In the genomic region with DNA sequence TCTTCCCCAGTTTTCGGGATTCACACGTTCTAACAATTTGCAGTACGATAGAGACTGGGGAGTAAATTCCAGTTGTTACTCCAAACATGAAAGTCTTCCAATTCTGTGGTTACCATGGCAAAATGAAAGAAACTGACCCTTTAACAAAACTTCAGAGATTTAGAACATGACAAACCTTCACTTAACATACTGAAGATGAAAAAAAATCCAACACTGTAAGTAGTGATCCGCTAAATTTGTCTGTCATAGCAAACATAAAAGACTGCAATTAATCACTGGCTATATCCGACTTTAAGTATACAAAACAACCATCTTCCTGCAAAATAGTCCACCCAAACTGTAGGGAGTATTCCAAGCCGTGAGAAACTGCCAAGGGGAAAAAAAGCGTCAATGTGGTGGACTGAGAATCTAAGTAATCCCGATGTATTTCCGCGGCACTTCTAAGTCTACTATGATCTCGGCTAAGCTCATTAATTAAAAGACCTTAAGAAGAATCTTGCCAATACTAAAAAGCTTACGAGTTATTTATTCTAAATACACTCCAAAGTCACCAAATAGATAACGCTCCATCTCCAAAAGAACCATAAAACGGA, we compare ENCODE assay signal across 8 mouse cellular contexts. TPM values are rescaled to one million over a fixed set of nuclear protein-coding genes. Genes with fewer than 3 reads are reported as not detected.
DNase-seq lines count a peak whose midpoint lies in the region; ATAC-seq lines count a peak whose summit lies in the region.

No protein-coding gene starts in this region.

- ATAC-seq in neural tube, embryonic 11.5 days (ENCODE audit: insufficient read depth, low FRiP score, low TSS enrichment), result no peak
- ATAC-seq in forebrain, embryonic 16.5 days, result no peak
- no peak for ATAC-seq in limb, embryonic 15.5 days (ENCODE audit: insufficient number of reproducible peaks, low FRiP score, low TSS enrichment, low read depth)
- ATAC-seq in stomach, embryonic 15.5 days (ENCODE audit: insufficient read depth, low FRiP score, low read depth), result no peak

- no peaks in the 10 kb centered on the region for H3K27me3 ChIP-seq in neural tube, embryonic 11.5 days (ENCODE audit: control insufficient read depth, insufficient read depth, low read length)
- no peaks in the 10 kb centered on the region for H3K27me3 ChIP-seq in forebrain, embryonic 16.5 days (replicated peaks; ENCODE audit: control insufficient read depth, insufficient read depth, low read length)
- H3K27me3 ChIP-seq in limb, embryonic 15.5 days, result peaks cover 7% of the 10 kb centered on the region
- peaks cover 4% of the 10 kb centered on the region; the same call in 1 of the 2 replicates for H3K27me3 ChIP-seq in stomach, embryonic 15.5 days (replicated peaks)

- no peaks in the 10 kb centered on the region for H3K4me1 ChIP-seq in neural tube, embryonic 11.5 days (ENCODE audit: control insufficient read depth, insufficient read depth, low read length)
- H3K4me1 ChIP-seq in forebrain, embryonic 16.5 days (replicated peaks; ENCODE audit: control insufficient read depth, insufficient read depth, low read length), result peaks cover 4% of the 10 kb centered on the region
- H3K4me1 ChIP-seq in limb, embryonic 15.5 days, result peaks cover 6% of the 10 kb centered on the region; the same call in 1 of the 2 replicates
- no peaks in the 10 kb centered on the region for H3K4me1 ChIP-seq in stomach, embryonic 15.5 days

- H3K9me3 ChIP-seq in neural tube, embryonic 11.5 days (ENCODE audit: control insufficient read depth, low read length), result no peaks in the 10 kb centered on the region
- H3K9me3 ChIP-seq in forebrain, embryonic 16.5 days (ENCODE audit: control insufficient read depth, low read length), result no peaks in the 10 kb centered on the region
- no peaks in the 10 kb centered on the region for H3K9me3 ChIP-seq in limb, embryonic 15.5 days
- H3K9me3 ChIP-seq in stomach, embryonic 15.5 days, result no peaks in the 10 kb centered on the region

- 6% methylated on average over 14 of the region's 14 CpGs for WGBS in neural tube, embryonic 11.5 days
- 1% methylated on average over 14 of the region's 14 CpGs for WGBS in forebrain, embryonic 16.5 days
- 14% methylated on average over 14 of the region's 14 CpGs for WGBS in limb, embryonic 15.5 days
- WGBS in stomach, embryonic 15.5 days, result 15% methylated on average over 14 of the region's 14 CpGs

- H3K36me3 ChIP-seq in neural tube, embryonic 11.5 days (ENCODE audit: control insufficient read depth, insufficient read depth, low read length), result no peaks in the 10 kb centered on the region
- H3K36me3 ChIP-seq in forebrain, embryonic 16.5 days (ENCODE audit: control insufficient read depth, insufficient read depth), result no peaks in the 10 kb centered on the region
- no peaks in the 10 kb centered on the region for H3K36me3 ChIP-seq in limb, embryonic 15.5 days
- no peaks in the 10 kb centered on the region for H3K36me3 ChIP-seq in stomach, embryonic 15.5 days

- no peak for DNase-seq in neural tube, embryonic 11.5 days (ENCODE audit: low spot score)
- DNase-seq in neural tube, embryonic 10.5 days (ENCODE audit: extremely low spot score, low spot score), result no peak
- DNase-seq in ovary, postnatal 10 days (ENCODE audit: low spot score), result no peak
- no peak for DNase-seq in thymus, postnatal 10 days (ENCODE audit: low spot score in 2 of 2)
- no peak for DNase-seq in spleen, adult 12 weeks (ENCODE audit: low spot score)

- H3K27ac ChIP-seq in neural tube, embryonic 11.5 days (ENCODE audit: low read depth, low read length), result peak overlapping the region; percentile 99
- peak overlapping the region; percentile 94 for H3K27ac ChIP-seq in forebrain, embryonic 16.5 days (ENCODE audit: low read length)
- H3K27ac ChIP-seq in limb, embryonic 15.5 days, result no peak overlapping the region
- no peak overlapping the region for H3K27ac ChIP-seq in stomach, embryonic 15.5 days

- peak overlapping the region; percentile 83 for H3K4me3 ChIP-seq in neural tube, embryonic 11.5 days (ENCODE audit: low read depth, low read length)
- peak overlapping the region; percentile 66 for H3K4me3 ChIP-seq in forebrain, embryonic 16.5 days (replicated peaks; ENCODE audit: low read length)
- H3K4me3 ChIP-seq in limb, embryonic 15.5 days, result peak overlapping the region; percentile 71
- peak overlapping the region; percentile 80 for H3K4me3 ChIP-seq in stomach, embryonic 15.5 days (replicated peaks)

- H3K4me2 ChIP-seq in neural tube, embryonic 11.5 days (ENCODE audit: low read depth), result peak overlapping the region; percentile 63
- peak overlapping the region; percentile 81 for H3K4me2 ChIP-seq in forebrain, embryonic 16.5 days (ENCODE audit: low read length)
- peak overlapping the region; percentile 94 for H3K4me2 ChIP-seq in limb, embryonic 15.5 days
- peak overlapping the region; percentile 93 for H3K4me2 ChIP-seq in stomach, embryonic 15.5 days

- peak overlapping the region; percentile 87 for H3K9ac ChIP-seq in neural tube, embryonic 11.5 days (ENCODE audit: low read length)
- peak overlapping the region; percentile 94 for H3K9ac ChIP-seq in forebrain, embryonic 16.5 days (replicated peaks; ENCODE audit: low read depth, low read length)
- H3K9ac ChIP-seq in limb, embryonic 15.5 days, result no peak overlapping the region
- H3K9ac ChIP-seq in stomach, embryonic 15.5 days, result no peak overlapping the region

RNA-seq across cellular contexts. Expression of a gene that starts 1.4 kb away (rescaled TPM):
- 35.5 and 37.0 TPM in 2 replicates for polyA plus RNA-seq in neural tube, embryonic 11.5 days (2014; fragmentation: Nextera tagmentation; extraction: Ambion mirVana)
- polyA plus RNA-seq in forebrain, embryonic 16.5 days (2015; fragmentation: Nextera tagmentation; extraction: Ambion mirVana), result 17.6 and 31.6 TPM in 2 replicates
- 2.1 and 3.5 TPM in 2 replicates for polyA plus RNA-seq in limb, embryonic 15.5 days (2015; fragmentation: Nextera tagmentation; extraction: Ambion mirVana)
- 1.4 and 2.0 TPM in 2 replicates for polyA plus RNA-seq in stomach, embryonic 15.5 days (2015; fragmentation: Nextera tagmentation; extraction: Ambion mirVana)

Comparison
In these comparisons a context has a peak if more than half of its experiments do, and no peak if none do; other contexts are left out.
1. H3K27ac ChIP-seq: peak in neural tube, embryonic 11.5 days (single experiment) and forebrain, embryonic 16.5 days (single experiment); none in limb, embryonic 15.5 days (single experiment) and stomach, embryonic 15.5 days (single experiment).
2. H3K9ac ChIP-seq: peak in neural tube, embryonic 11.5 days (single experiment) and forebrain, embryonic 16.5 days (single experiment); none in limb, embryonic 15.5 days (single experiment) and stomach, embryonic 15.5 days (single experiment).
3. Peak in every context shown above with its lines, with median percentiles within 50 percentile points of each other: H3K4me2 ChIP-seq and H3K4me3 ChIP-seq.